Mouse (Mus musculus) heart, embryonic 16.5 days (tissue): ENCODE measurements around the gene Cacnb2. TPM values are rescaled to one million over a fixed set of nuclear protein-coding genes. Genes with fewer than 3 reads are reported as not detected.

ENCODE experiments used
- ATAC-seq: fragments of 200-750 bp; cut with Nextera tagmentation; replicated peaks from 2 replicates; pipeline ENCODE4 v1.8.0; 2017; ENCODE audit warnings: moderate number of reproducible peaks; ENCODE audit not compliant: insufficient read depth, low FRiP score; ENCODE audit errors: extremely low read depth
- H3K27ac ChIP-seq: fragments of 300-500 bp; sonication (generic); 2 replicates; pipeline ENCODE4 v1.5.1; 2014; ENCODE audit warnings: mild to moderate bottlenecking, low read length, control low read depth, moderate library complexity
- H3K27me3 ChIP-seq: fragments of 300-500 bp; sonication (generic); 2 replicates; pipeline ENCODE4 v1.6.1; 2014; ENCODE audit warnings: low read length, mixed read lengths; ENCODE audit not compliant: control insufficient read depth, insufficient read depth
- H3K36me3 ChIP-seq: fragments of 300-500 bp; sonication (generic); 2 replicates; pipeline ENCODE4 v1.6.1; 2014; ENCODE audit not compliant: control insufficient read depth, insufficient read depth
- H3K4me1 ChIP-seq: fragments of 300-500 bp; sonication (generic); 2 replicates; pipeline ENCODE4 v1.6.1; 2014; ENCODE audit warnings: low read length, mixed read lengths; ENCODE audit not compliant: control insufficient read depth, insufficient read depth
- H3K4me2 ChIP-seq: fragments of 300-500 bp; sonication (generic); 2 replicates; pipeline ENCODE4 v1.6.1; 2014; ENCODE audit warnings: low read depth, mild to moderate bottlenecking, control low read depth, low read length
- H3K4me3 ChIP-seq: fragments of 300-500 bp; sonication (generic); 2 replicates; pipeline ENCODE4 v1.5.1; 2014; ENCODE audit warnings: mild to moderate bottlenecking, control low read depth, low read length
- H3K9ac ChIP-seq: fragments of 300-500 bp; sonication (generic); 2 replicates; pipeline ENCODE4 v1.6.1; 2014; ENCODE audit warnings: low read length, control low read depth
- H3K9me3 ChIP-seq: fragments of 300-500 bp; sonication (generic); replicated peaks from 2 replicates; pipeline ENCODE4 v1.6.1; 2016; ENCODE audit warnings: low read length; ENCODE audit not compliant: control insufficient read depth
- WGBS: fragments of 180-500 bp; shearing (Covaris S2); extraction: QIAGEN DNeasy Blood & Tissue Kit; methylation state at CpG from one replicate; pipeline ENCODE4 v1.1.7; 2014; 5-methylcytosine and 5-hydroxymethylcytosine counted together
- polyA plus RNA-seq: library from polyadenylated mRNA; unstranded; fragments of >200 nt; fragmentation: Nextera tagmentation; extraction: Ambion mirVana; gene quantifications from 2 replicates; pipeline ENCODE4 v1.2.1, GENCODE M21; 2015

The Cacnb2 gene
- polyA plus RNA-seq, 1 experiment from 2014 or later: 12.9 TPM

DNA sequence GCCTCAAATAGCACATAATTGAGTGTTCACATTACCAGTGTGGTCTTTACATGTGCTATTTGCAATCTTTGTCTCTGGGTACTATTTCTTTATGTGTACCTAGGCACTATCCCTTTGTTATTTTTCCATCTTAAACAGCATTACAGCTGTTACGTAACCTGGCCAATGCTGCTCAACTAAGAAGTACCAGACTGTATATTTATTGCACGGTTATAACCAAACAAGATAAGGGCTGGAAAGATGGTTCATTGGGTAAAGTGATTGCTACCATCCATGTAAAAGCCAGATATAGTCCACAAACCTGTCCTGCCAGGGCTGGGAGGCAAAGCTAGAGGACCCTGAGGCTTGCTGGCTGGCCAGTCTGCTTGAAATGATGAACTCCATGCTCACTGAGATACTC is 251.2 kb downstream of the Cacnb2 start:
- Histone ChIP-seq H3K27me3 (no peaks in the 10 kb centered on the region), H3K9ac (no peak overlapping the region), H3K27ac (no peak overlapping the region), H3K9me3 (no peaks in the 10 kb centered on the region), H3K4me2 (no peak overlapping the region), H3K4me1 (no peaks in the 10 kb centered on the region), H3K4me3 (no peak overlapping the region), H3K36me3 (no peaks in the 10 kb centered on the region)
- ATAC-seq: no peak
- 78% methylated on average over 2 of the region's 2 CpGs for WGBS

DNA sequence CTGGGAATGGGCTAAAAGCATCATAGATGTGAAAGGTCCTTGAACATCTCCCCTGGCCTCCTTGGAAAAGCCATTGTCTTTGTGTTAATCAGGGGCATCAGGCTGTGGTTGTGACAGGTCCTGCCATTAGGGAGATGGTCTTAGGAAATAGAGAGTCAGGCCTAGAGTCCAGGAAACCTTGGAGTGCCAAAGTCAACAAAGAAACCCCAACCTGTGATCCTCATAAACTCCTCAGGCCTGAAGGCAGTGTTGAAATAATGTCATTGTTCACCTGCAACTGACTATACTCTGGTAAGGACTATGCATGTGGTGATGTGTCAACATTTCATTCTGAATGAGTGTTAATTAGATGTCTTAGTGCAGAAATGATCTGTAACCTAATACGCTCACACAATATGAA is 255.4 kb downstream of the Cacnb2 start:
- Histone ChIP-seq H3K4me1 (no peaks in the 10 kb centered on the region), H3K4me3 (no peak overlapping the region), H3K4me2 (no peak overlapping the region), H3K27ac (no peak overlapping the region), H3K36me3 (no peaks in the 10 kb centered on the region), H3K9ac (no peak overlapping the region), H3K27me3 (no peaks in the 10 kb centered on the region), H3K9me3 (no peaks in the 10 kb centered on the region)
- 88% methylated on average over 1 of the region's 1 CpGs for WGBS
- no peak for ATAC-seq

DNA sequence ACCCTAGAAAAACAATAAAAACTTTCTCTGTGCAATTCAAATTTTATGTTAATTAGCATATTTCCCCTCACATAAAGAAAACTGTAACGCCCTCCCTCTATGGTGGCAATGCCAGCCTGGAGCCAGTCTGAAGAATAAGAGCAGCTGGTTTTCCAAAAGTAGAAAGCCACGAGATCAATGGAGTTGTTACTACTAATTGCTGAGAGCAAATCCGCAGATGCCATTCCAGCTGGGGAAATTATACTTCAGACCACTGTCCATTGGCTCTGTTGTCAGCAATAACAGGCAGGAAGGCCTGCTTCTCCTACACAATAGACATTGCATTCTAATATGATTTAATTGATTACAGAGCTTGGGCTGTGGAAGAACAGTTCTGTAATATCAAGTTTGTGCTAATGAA is 257.5 kb downstream of the Cacnb2 start:
- H3K9ac ChIP-seq: no peak overlapping the region
- WGBS: 85% methylated on average over 3 of the region's 3 CpGs
- H3K4me2 ChIP-seq: no peak overlapping the region
- H3K36me3 ChIP-seq: no peaks in the 10 kb centered on the region
- H3K4me1 ChIP-seq: no peaks in the 10 kb centered on the region
- no peak overlapping the region for H3K27ac ChIP-seq
- H3K9me3 ChIP-seq: no peaks in the 10 kb centered on the region
- H3K4me3 ChIP-seq: no peak overlapping the region
- no peaks in the 10 kb centered on the region for H3K27me3 ChIP-seq
- no peak for ATAC-seq

DNA sequence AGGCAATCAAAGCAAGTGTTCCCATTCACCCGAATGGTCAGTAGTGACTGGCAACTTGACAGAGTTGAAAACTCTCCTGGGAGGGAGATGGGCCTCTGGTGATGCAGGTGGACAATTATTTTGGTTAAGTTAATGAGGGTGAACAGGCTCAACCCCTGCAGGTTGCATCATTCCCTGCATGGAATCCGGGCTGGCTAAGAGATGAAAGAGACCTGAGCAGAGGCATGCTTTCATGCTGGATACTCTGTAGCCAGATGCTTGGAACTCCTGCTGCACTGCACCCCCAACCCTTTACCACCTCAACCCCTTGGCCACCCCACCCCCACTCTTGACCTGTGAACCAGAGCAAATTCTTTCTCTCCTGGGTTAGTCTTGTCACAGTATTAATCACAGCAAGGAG is 258.7 kb downstream of the Cacnb2 start:
- no peaks in the 10 kb centered on the region for H3K4me1 ChIP-seq
- H3K27me3 ChIP-seq: no peaks in the 10 kb centered on the region
- no peaks in the 10 kb centered on the region for H3K36me3 ChIP-seq
- H3K9ac ChIP-seq: no peak overlapping the region
- no peak overlapping the region for H3K4me3 ChIP-seq
- no peaks in the 10 kb centered on the region for H3K9me3 ChIP-seq
- no peak overlapping the region for H3K4me2 ChIP-seq
- no peak overlapping the region for H3K27ac ChIP-seq
- ATAC-seq: no peak
- 43% methylated on average over 2 of the region's 2 CpGs for WGBS

DNA sequence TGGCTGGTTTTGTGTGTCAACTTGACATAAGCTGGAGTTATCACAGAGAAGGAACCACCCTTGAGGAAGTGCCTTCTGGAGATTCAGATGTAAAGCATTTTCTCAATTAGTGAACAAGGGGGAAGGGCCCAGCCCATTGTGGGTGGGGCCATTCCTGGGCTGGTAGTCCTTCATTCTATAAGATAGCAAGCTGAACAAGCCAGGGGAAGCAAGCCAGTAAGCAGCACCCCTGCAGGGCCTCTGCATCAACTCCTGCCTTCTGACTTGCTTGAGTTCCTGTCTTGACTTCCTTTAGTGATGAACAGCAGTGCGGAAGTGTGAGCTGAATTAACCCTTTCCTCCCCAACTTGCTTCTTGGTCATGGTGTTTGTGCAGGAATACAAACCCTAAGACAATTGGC is 260.1 kb downstream of the Cacnb2 start:
- no peak for ATAC-seq
- Histone ChIP-seq H3K4me1 (no peaks in the 10 kb centered on the region), H3K4me3 (no peak overlapping the region), H3K36me3 (no peaks in the 10 kb centered on the region), H3K27ac (no peak overlapping the region), H3K27me3 (no peaks in the 10 kb centered on the region), H3K9ac (no peak overlapping the region), H3K9me3 (no peaks in the 10 kb centered on the region), H3K4me2 (no peak overlapping the region)
- WGBS: 39% methylated on average over 1 of the region's 1 CpGs

DNA sequence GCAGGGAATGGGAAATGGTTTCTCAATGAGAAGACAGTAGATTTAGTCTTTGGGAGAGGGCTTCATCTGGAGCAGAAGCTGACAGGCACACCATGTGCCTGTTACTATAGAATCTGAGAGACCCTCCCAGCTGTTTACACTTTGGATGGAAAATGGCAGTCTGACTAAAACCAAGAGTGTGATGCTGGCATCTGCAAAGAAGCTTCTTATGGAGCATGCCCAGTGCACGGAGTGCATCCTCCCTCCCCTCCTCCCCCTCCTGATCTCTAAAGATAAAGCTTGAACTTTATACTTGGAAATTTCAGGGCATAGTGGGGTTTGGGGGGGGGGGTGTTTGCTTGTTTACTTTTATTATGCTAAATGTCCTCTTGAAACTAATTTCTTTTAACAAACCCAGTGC is 270.2 kb downstream of the Cacnb2 start:
- ATAC-seq: no peak
- Histone ChIP-seq H3K36me3 (no peaks in the 10 kb centered on the region), H3K4me2 (peak overlapping the region; percentile 62; the same call in 1 of the 2 replicates), H3K4me1 (peaks cover 19% of the 10 kb centered on the region), H3K27ac (no peak overlapping the region), H3K9ac (no peak overlapping the region), H3K27me3 (no peaks in the 10 kb centered on the region), H3K9me3 (no peaks in the 10 kb centered on the region), H3K4me3 (no peak overlapping the region)
- 50% methylated on average over 1 of the region's 1 CpGs for WGBS

DNA sequence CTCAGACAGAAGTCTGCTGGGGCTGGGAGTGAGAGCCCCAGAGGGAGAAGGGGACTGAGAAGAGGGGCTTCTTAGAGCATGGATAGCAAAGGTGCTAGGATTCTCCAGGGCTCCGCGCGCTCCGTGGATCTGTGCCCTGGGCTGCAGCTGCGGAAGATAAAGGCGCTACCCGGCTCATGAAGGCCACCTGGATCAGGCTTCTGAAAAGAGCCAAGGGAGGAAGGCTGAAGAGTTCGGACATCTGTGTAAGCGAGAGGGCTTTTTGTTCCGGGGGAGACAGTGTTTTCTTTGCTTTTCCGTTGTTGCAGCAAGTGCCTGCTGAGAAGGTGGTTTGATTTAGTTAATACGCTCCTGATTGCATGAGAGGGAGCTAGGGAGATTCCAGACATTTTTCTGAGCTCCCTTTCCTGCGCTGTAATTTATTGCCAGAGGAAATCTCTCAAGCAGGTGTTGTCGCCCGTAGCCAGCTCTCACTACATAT is 270.9 kb downstream of the Cacnb2 start:
- Histone ChIP-seq H3K4me2 (peak overlapping the region; percentile 62), H3K27me3 (no peaks in the 10 kb centered on the region), H3K4me1 (peaks cover 19% of the 10 kb centered on the region), H3K4me3 (peak overlapping the region; percentile 36), H3K9ac (peak overlapping the region; percentile 52), H3K36me3 (no peaks in the 10 kb centered on the region), H3K9me3 (no peaks in the 10 kb centered on the region), H3K27ac (peak overlapping the region; percentile 42)
- no peak for ATAC-seq
- 13% methylated on average over 15 of the region's 15 CpGs for whole genome bisulfite sequencing

DNA sequence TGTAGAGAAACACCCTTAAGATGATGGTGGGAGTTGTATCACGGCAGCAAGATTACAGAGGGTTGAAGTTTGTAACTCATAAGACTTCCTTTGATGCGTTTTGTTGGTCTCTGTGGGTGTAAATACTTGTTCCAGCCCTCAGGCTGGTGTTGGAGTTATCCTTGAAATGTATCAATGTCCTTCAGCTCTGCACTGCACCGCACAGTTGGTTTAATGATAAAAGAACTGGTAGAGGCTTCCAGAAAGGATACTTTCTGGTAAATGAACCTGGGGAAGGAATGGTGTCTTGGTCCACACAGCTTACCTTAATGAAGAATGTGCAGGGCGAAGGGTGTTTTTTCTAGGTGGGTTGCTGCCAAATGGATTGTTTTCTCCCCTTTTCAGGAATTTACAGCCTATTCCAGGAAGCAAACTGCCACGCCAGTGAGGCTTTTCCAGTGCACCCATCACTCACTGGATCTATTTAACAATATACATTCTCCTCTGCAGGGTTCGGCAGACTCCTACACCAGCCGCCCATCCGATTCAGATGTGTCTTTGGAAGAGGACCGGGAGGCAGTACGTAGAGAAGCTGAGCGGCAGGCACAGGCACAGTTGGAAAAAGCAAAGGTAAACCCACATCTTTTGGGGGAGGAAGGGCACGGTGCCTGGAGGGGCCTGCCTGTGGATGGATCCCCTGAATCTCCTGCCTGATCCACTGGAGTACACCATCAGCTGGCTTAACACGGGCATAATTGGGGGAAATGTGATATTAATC is 271.6 kb downstream of the Cacnb2 start:
- Histone ChIP-seq H3K27me3 (no peaks in the 10 kb centered on the region), H3K9ac (no peak overlapping the region), H3K27ac (peak overlapping the region; percentile 42), H3K4me2 (peak overlapping the region; percentile 62; the same call in 1 of the 2 replicates), H3K4me3 (no peak overlapping the region; the same call in 1 of the 2 replicates), H3K4me1 (peaks cover 19% of the 10 kb centered on the region), H3K36me3 (no peaks in the 10 kb centered on the region), H3K9me3 (no peaks in the 10 kb centered on the region)
- WGBS: 61% methylated on average over 13 of the region's 13 CpGs
- no peak for ATAC-seq

DNA sequence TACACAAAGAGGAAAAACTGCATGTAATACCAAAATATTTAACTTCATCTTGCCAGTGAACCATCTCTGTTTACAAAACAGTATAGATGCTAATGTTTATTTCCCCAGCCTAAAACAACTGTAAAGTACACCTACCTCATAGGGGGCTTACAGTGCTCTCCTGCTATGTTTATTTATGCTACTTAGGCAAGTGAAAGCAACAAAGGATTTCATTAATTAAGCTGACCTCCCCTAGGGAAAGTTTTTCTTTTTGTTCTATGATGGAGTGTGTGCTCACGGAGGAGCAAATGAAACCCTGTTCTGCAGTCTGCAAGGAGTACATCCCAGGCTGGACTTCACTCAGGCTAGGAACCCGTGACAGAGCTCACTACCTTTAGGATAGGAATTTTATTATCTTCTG is 272.2 kb downstream of the Cacnb2 start:
- Histone ChIP-seq H3K4me1 (peaks cover 19% of the 10 kb centered on the region), H3K27ac (no peak overlapping the region), H3K36me3 (no peaks in the 10 kb centered on the region), H3K9me3 (no peaks in the 10 kb centered on the region), H3K27me3 (no peaks in the 10 kb centered on the region), H3K4me3 (no peak overlapping the region), H3K9ac (no peak overlapping the region), H3K4me2 (no peak overlapping the region)
- no peak for ATAC-seq
- WGBS: 69% methylated on average over 2 of the region's 2 CpGs
